Mouse (Mus musculus): ENCODE results near the gene Spp1.

The Spp1 gene

DNA sequence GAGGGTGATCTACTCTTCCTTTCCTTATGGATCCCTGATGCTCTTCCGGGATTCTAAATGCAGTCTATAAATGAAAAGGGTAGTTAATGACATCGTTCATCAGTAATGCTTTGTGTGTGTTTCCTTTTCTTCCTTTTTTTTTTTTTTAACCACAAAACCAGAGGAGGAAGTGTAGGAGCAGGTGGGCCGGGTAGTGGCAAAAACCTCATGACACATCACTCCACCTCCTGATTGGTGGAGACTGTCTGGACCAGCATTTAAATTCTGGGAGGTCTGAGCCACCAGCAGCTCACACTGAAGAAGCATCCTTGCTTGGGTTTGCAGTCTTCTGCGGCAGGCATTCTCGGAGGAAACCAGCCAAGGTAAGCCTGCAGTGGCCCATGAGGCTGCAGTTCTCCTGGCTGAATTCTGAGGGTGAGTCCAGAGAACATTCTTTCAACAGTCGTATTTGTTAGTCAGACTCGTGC, at the start of gene Spp1:
Spp1 (plus strand) TSS at position 284 of the 467 bp plus-strand sequence.
- no peak for DNase-seq (ENCODE audit: low read depth)

DNA sequence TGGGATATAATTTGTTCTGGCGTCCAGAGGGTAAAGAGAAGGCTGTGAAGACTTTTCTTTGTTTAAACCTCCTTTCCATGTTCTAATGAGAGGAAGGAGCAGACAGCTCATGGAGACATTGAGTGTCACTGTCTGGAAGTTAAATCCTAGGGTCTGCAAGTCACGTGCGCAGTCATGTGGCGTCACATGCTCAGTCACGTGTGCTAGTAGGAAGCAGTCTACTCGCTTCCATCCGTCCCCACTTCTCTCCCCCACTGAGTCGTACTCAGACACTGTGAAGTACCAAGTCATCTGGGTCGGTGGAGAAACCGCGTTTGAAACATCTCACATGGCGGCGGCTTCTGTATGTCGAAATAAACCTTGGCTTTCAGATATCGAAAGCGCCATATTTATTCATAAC, 49.4 kb upstream of the Spp1 start:
- DNase-seq (ENCODE audit: low read depth) = no peak

DNA sequence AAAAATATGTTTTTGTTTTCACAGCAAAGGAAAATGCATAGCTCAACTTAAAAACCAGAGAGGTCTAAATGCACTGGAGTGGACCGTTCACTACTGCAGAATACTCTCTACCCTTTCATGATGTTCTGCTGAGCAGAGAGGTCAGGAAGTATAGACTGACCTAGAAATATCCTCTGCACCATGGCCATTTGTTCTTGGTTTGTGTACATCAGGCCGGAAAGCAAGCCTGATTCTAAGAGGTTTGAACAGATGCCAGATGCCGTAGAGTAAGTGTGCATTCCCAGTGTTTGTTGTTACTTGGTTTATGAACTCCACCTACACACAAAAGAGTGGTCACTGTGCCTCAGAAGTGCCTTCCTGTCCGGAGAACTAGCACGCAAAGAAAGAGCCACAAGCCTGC, 48.0 kb upstream of the Spp1 start:
- DNase-seq (ENCODE audit: low read depth) = no peak

- DNase-seq (ENCODE audit: low read depth) = no peak
These were observed 44.0 kb upstream of the Spp1 start for GRCm38 (mm10) chr5:104390962-104391361.

- no peak for DNase-seq (ENCODE audit: low read depth)
These were observed 42.1 kb upstream of the Spp1 start for GRCm38 (mm10) chr5:104392784-104393183.

DNA sequence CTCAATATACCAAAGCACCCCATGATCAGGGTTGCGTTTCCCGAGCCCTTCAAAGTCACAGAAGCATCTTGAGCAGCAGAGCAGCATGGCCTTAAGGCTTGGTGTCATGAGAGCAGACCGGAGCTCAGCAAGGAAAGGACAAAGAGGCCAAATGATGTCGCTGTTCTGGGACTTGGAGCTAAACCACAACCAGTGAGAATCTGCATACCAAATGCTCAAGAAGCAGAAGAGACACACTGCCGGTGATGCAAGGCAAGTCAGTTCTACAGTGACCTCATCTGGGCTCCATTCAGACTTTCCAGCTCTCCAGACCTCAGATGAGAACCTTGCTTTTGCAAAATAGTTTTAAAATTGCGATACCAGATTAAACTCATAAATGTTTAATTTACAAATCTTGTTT, 38.6 kb upstream of the Spp1 start:
- no peak for DNase-seq (ENCODE audit: low read depth)

DNA sequence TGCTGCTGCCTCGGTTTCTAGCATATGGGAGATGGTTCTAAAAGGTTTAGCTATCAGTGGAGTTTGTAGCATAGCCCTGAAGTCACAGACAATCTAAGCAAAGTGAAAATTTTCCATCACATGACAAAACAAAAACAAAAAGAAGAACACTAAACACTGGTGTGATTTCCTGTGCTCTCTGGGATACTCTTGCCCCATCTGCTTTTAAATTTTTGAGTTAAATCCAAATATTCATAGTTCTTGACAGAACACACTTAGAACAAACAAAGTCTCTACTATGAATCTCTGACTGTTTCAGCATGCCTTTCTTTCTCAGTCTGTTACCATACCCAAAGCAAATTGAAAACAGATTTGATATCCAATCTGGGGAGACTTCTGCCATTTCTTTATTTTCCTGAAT, 36.9 kb upstream of the Spp1 start:
- no peak for DNase-seq (ENCODE audit: low read depth)

DNA sequence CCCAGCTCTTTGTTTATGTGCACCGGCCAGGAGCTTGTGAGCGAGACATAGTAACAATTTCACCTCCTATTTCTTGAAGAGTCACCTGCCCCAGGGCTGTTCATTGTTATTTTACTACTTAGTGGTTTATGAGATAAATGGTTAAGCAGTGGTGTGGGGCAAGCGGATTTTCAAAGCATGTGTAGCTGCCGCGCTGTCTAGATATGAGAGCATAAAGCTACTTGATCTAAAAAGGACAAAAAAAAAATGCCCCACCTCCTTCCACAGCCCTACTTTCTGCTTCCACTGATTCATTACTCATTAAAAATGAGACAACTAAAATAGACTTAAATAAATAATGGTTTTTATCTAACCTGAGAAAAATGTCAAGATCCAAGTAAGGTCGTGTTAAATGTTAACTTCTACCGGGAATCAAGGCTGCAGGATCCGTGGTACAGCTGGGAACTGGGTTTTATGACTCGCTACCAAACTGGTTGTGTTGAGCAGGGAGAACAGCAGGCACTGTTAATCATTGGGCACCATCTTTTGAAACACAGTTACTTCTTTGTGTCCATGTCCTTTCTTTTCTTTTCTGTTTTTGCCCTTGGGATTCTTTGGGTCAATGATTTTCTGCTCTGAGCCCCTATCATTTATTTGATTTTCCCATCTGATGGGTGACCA, 35.5 kb upstream of the Spp1 start:
- DNase-seq (ENCODE audit: low read depth) = peak; percentile 77

GRCm38 (mm10) chr5:104399970-104400369, 34.9 kb upstream of the Spp1 start:
- DNase-seq (ENCODE audit: low read depth) = no peak

DNA sequence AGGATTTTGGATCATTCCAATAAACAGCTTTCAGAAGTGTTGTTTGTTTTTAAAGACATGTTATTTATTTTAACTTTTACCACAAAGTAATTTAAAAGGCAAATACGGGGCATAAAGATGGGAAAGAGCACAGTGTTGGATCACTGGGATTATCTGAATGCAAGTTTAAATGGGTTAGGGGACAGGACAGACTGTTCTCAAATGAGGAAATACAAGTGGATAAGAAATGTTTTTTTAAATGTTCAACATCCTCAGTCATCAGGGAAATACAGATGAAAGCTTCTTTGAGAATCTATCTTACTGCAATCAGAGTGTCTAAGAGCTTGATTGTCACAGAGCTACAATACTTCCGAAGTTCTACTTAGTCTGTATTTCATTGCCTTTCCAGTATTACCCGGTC, 32.3 kb upstream of the Spp1 start:
- DNase-seq (ENCODE audit: low read depth) = no peak

GRCm38 (mm10) chr5:104403351-104403750, 31.6 kb upstream of the Spp1 start:
- DNase-seq (ENCODE audit: low read depth) = no peak

- DNase-seq (ENCODE audit: low read depth) = no peak
These were observed 30.4 kb upstream of the Spp1 start for GRCm38 (mm10) chr5:104404551-104404950.

DNA sequence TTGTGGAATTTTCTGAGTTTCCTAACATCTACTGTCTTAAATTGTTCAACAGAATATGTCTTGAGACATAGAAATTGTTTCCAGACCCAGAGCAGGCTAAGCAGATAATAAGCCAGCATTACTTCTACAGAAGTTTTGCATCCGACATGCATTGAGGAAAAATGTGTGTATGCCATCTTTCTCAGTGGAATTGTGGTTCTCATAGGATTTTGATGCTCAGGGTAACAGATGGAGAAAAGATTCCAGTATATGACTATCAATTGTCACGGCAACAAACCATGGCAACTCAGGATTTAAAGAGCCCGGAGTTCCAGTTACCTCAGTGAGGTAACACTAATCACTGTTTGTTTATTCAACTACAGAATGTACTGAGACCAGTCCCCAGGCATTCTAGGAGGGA, 29.9 kb upstream of the Spp1 start:
- no peak for DNase-seq (ENCODE audit: low read depth)

- DNase-seq (ENCODE audit: low read depth) = no peak
These were observed 28.2 kb upstream of the Spp1 start for GRCm38 (mm10) chr5:104406756-104407155.

- peak; percentile 87 for DNase-seq (ENCODE audit: low read depth)
These were observed 27.2 kb upstream of the Spp1 start for GRCm38 (mm10) chr5:104407541-104408231.

DNA sequence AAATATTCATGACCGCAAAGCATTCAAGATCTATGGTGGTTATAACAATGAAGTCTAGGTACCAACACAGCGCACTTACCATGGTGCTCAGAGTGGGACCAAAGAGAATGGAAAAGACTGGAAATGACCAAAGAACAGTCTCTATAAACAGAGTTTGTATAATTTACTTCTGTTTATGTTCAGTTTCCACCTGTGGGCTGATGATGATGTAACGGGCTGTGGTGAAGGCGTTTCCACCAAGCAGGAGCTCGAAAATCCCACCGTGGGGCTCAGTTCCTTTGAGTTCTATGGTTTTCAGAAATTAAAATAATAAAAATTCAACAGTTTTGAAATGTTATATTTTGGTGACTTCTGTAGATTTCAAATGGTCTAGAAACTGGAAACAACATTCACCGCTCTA, 26.4 kb upstream of the Spp1 start:
- DNase-seq (ENCODE audit: low read depth) = no peak

- no peak for DNase-seq (ENCODE audit: low read depth)
These were observed 18.9 kb upstream of the Spp1 start for GRCm38 (mm10) chr5:104415999-104416398.

- no peak for DNase-seq (ENCODE audit: low read depth)
These were observed 17.9 kb upstream of the Spp1 start for GRCm38 (mm10) chr5:104417028-104417427.

- no peak for DNase-seq (ENCODE audit: low read depth)
These were observed 17.2 kb upstream of the Spp1 start for GRCm38 (mm10) chr5:104417721-104418120.

DNA sequence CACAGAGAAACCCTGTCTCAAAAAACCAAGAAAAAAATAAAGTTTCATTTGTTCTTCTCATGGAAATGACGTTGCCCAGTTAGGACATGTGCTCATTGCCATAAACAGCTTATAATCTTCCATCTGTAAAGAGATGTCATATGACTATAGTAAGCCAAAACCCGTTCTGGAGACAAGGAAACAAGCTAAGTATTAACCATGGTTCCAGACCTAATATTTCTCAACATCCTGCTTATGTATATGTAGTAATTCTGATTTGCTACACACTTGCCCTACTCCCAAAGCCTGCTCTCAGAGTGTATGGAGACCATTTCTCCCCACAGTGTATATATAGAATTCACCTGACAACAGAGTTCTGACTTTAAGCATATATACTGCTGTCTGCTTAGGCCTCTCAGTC, 12.9 kb upstream of the Spp1 start:
- no peak for DNase-seq (ENCODE audit: low read depth)

- DNase-seq (ENCODE audit: low read depth) = no peak
These were observed 11.1 kb upstream of the Spp1 start for GRCm38 (mm10) chr5:104423861-104424260.

DNA sequence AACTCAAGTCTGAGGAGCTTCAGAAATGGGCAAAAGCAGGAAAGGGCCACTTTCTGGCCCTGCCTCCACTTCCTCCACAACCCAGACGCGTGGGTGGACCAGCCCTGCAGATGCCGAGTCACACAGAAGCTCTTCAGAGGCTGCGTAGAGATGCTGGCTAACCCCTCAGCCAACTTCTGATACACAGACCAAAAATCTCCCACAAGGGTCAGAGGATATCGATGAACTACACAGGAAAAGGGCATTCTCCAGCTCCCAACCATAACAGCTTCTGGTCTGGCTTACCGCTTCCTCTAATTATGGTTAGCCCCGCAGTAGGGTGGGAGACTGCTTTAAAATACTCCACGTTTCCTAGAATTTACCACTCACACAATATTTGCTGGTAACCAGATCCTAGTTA, 9.0 kb upstream of the Spp1 start:
- DNase-seq (ENCODE audit: low read depth) = peak; percentile 82

DNA sequence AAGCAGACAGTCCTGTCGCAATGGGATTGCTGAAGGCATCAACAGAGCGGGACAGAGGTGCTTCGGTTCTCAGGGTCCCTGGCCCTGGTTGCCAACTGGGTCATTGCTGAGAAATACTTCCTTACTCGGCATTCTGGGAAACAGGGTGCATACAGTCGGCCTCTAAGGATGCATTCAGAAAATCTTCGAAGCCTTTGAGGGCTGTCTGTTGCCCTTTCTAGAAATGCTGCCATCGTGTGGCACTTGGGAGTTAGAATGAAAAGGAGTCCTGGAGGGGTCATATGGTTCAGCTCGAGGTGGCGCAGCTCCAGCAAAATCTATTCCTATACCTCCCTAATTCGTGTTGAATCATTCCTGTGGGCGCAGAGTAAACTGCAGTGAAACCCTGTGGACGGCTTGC, 2.0 kb upstream of the Spp1 start:
- no peak for DNase-seq (ENCODE audit: low read depth)
